Mouse (Mus musculus): ENCODE measurements around the gene Uhrf1bp1. TPM values are rescaled to one million over a fixed set of nuclear protein-coding genes. Genes with fewer than 3 reads are reported as not detected.

The Uhrf1bp1 gene
- polyA plus RNA-seq, 1 experiment: 10.5 TPM

DNA sequence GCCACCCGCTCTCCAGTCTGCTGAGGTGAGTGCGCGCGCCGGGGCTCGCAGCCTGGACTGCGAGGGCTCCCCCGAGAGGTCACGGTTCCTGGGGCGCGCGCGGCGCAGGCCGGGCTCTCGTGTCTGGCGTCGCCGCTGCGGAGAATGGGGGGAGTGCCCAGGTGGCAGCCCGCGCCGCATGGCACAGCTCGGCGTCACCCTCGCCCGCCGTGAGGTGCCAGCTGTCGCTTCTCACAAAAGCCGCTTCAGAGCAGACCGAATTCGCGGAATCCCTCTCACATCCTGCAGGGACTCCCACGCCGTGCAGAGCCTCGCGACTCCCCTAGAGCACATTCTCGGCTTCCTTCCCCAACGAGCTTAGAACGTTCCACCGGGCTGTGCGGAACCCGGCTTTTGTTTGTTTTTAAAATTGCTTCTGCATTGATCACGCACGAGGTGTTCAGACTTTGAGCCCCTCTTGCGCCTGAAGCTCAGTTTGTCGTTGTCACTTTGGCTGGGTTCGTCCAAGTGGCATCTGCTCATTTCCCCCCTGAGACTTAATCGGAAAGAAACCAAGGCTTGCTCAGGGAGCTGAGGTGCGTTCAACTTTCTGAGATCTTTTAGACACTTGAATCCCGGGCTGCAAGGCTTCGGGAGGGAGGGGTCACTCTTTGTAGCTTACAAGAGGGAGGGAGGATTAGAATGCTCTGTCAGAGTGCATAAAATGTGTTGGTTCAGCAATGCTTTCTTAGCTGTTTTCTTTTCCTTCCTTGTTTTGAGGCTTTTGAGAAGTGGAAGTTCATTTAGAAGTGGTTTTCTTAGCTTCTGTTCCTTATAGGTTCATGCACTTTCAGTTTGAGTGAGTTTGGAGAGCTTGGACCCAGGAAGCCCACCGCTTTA lies 53.6 kb downstream of the Uhrf1bp1 start, which contains the start of gene Taf11:
Gene Taf11 (minus strand): TSS at position 223 of the 879 bp plus-strand sequence.
- peak; percentile 61 to 82 for DNase-seq (ENCODE audit: extremely low spot score in 1 of 2, low spot score in 1 of 2)

DNA sequence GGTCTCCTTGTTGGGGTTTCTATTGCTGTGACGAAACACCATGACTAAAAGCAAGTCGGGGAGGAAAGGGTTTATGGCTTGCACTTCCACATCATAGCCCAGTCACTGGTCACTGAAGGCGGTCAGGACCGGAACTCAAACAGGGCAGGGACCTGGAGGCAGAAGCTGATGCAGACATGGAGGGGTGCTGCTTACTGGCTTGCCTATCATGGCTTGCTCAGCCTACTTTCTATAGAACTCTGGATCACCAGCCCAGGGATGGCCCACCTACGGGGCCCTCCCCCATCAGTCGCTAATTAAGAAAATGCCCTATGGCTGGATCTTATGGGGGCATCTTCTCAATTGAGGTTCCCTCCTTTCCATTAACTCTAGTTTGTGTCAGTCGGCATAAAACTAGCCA lies 55.1 kb downstream of the Uhrf1bp1 start:
- no peak for DNase-seq (ENCODE audit: extremely low spot score in 1 of 2, low spot score in 1 of 2)

DNA sequence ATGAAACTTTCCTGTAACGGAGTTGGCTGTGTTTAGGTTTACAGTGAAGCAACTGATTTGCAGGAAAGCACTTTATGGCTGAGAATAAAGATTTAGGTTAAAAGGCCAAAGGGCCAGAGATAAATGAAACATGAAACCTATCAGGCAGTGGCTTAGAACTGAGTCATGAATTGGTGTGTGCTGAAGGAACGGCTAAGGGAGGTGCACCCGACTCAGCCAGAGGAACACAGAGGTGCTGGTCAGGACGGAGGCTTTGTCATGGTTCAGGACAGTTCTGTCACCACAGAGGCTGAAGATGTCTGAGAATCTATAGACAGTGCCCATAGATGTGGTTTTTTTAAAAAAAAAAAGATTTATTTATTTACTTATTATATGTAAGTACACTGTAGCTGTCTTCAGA lies 58.5 kb downstream of the Uhrf1bp1 start:
- DNase-seq (ENCODE audit: extremely low spot score in 1 of 2, low spot score in 1 of 2): no peak

DNA sequence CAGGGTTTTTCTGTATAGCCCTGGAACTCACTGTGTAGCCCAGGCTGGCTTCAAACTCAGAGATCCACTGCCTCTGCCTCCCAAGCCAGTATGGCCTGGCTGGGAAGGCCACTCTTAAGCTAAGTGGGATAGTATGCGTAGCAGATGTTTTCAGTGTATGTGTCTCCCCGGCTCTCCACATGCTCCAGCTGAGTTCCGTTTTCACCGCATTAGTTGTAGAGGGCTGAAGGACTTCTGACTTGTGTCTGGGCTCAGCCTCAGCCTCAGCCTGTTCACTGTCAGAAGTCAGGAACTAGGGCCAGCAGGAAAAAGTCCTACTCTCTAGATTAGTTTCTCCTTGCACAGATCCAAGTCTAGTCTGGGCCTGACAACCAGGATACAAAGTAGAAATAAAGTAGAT lies 60.1 kb downstream of the Uhrf1bp1 start:
- DNase-seq (ENCODE audit: extremely low spot score in 1 of 2, low spot score in 1 of 2): no peak

DNA sequence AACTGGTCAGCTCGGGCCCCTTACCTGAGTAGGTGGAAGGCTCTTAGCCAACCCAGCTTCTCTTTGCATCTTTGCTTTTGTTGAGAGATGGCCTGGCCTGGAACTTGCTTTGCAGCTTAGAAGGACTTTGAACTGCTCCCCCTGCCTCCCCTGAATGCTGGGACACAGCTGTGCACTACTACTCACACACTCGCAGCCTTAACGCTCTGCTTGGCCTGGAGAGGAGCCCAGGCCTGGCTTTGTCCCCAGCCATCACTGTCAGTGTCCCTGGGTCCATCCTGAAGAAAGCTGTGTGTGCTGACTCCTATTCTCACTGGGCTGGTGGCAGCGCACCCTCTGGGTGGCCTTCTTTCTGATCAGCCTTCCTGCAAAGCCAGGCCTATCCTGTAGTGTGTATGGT lies 64.4 kb downstream of the Uhrf1bp1 start:
- no peak for DNase-seq (ENCODE audit: extremely low spot score in 1 of 2, low spot score in 1 of 2)

DNA sequence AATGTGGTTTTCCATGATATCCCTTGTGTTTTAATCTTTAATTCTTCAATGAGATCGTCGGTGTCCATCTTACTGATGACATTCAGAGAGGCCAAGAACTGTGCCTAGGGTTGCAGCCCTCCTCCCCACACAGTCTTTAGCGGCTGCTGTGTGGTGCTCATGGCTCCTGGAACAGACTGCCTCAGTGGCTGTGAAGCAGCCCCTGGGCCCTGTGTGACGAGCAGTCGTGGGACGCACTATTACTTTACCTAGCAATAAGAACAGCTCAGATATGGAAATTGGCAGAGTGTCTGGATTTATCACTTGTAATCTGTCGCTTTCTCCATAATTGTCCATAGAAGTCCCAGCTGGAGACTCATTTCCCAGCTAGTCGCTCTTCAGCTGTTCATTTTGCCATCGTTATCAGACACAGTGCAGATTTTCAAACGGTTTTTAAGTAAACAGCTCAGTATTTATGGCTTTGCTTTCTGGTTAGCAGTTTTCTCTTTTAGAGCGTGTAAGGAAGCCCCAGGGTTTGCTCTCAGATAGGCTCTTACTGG lies 66.0 kb downstream of the Uhrf1bp1 start:
- DNase-seq (ENCODE audit: extremely low spot score in 1 of 2, low spot score in 1 of 2): no peak

DNA sequence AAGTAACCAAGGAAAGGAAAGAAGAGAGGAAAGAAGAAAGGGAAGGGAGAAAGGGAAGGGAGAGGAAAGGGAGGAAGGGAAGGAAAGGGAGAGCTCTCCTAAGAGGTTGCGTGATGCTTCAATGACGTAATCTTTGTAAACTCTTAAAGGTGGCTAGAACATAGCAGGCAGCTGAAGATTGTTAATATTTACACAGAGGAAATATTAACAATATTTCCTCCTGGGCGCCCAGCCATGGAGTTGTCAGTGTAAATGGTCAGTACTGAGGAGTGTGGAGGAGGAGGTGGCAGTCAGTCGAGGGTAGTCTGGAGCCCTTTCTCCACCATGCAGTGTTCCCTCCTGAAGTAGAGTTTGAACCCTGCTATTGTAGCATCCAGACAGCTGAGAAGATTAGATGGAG lies 68.8 kb downstream of the Uhrf1bp1 start:
- no peak for DNase-seq (ENCODE audit: extremely low spot score in 1 of 2, low spot score in 1 of 2)

DNA sequence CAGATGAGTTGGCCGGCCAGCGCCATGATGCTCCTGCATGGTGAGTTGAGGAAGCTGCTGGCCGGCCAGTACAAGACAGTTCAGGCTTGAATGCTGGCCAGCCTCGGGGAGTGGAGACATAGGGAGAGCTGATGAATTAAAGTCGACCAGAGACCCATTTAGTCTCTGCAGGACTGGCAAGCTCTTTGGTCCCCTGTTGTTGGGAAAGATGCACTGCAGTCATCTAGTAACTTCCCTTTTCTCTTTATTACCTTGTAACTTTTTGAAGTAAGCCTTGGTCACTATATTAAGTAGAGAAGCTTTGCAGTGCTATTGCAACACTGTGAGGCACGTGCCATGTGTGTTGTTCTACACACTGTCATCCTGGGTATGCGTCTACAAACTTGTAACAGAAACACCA lies 69.3 kb downstream of the Uhrf1bp1 start:
- DNase-seq (ENCODE audit: extremely low spot score in 1 of 2, low spot score in 1 of 2): no peak

DNA sequence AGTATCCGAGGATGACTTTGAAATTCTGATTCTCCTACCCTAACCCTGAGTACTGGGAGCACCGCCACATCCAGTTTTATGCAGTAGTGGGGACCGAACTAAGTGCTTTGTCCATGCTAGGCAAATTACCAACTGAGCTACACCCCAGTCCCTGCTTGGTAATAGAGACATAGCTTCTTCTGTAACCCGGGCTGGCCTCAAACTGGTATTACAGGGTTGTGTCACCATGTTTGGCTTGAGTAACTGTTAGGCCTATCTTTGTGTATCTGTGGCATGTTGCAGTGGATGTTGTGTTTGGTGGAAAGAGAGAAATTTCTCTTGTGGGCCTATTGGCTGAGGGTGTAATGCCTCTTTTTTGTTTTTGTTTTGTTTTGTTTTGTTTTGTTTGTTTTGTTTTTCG lies 74.0 kb downstream of the Uhrf1bp1 start:
- no peak for DNase-seq (ENCODE audit: extremely low spot score in 1 of 2, low spot score in 1 of 2)

DNA sequence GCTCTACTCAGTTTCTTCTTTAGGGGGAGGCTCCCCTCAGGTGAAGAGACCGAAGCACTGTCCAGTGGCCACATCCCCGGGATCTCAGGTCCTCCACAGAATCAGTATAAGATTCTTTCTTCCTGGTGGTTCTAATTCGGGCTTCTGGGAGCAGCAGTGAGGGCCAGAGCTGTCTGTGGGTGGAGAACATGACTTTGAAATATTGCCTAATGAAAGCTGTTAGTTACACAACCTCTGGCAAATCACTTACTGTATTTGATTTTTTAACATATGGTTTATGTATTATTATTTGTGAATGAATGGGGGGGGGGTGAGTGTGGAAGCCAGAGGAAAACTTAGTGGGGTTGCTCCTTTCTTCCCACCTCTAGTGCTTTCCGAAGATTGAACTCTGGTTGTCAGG lies 75.6 kb downstream of the Uhrf1bp1 start:
- no peak for DNase-seq (ENCODE audit: extremely low spot score in 1 of 2, low spot score in 1 of 2)

DNA sequence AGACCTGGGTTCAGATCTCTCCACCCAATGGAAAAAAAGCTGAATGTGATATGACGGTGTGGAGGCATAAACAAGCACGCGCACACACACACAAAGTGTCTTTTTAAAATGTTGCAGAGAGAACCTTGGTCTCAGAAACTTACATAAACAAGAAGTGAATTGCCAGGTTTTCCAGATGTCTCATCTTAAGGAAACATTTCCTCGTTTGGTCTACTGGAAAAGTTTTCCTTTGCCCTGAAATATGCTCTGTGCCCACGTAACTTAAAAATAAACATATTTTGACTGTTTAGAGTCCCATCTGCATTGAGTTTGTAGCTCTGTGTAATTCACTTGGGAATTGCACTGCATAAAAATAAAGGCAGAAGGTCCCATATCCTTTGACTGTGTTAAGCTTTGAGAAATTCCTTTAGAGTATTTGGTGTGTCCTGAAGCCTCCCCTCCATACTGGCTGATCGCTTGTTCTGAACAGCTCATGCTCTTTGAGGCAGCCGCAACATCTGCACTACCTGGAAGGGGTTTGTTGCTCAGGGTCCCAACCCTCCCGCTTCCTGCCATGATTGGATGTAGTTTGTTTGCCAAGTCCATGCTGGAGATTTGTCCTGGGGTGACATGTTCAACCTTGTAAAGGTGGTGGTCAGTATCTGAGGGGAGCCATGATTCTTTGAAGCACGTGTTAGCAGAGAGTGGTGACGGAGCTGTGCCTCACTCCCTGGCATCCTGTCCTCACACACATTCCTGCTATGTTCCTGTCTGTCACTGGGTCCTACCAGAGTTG lies 78.1 kb downstream of the Uhrf1bp1 start:
- peak in 1 of 2 experiments; percentile 12 for DNase-seq (ENCODE audit: extremely low spot score in 1 of 2, low spot score in 1 of 2)

DNA sequence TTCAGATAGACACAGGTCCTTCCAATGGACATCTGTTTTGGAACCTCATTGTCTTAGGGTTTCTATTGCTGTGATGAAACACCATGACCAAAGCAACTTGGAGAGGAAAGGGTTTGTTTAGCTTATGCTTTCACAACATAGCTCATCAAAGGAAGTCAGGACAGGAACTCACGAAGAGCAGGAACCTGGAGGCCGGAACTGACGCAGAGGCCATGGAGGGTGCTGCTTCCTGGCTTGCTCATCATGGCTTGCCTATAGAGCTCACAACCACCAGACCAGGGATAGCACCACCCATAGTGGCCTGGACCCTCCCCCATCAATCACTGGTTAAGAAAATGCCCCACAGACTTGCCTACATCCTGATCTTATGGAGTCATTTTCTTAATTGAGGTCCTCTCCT lies 78.8 kb downstream of the Uhrf1bp1 start:
- no peak for DNase-seq (ENCODE audit: extremely low spot score in 1 of 2, low spot score in 1 of 2)

DNA sequence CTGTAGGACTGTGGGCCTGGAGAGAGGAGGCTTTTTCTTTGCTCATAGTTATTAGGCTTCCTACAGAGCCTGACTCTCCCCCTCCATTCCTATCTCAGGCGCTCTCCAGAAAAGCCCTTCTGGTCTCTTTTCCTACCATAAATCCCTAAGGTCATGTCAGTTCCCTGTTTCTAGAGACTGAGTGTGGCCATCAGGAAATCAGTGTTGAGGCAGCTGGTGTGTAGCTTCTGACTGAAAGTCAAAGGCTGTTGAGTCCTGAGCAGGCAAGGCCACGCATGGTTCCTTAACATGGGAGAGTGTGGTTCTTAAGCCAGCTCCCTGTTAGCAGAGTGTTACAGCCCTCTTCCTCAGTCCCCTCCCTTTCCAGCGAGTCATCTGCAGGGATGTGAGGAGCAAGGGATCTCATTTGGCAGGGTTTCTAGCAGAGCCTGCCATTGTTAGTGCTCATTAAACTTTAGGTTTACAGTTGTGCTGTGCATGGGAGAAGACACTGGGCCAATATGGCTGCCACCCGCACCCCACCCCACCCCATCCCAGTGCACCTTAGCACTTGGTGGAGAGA lies 80.9 kb downstream of the Uhrf1bp1 start:
- DNase-seq (ENCODE audit: extremely low spot score in 1 of 2, low spot score in 1 of 2): no peak

DNA sequence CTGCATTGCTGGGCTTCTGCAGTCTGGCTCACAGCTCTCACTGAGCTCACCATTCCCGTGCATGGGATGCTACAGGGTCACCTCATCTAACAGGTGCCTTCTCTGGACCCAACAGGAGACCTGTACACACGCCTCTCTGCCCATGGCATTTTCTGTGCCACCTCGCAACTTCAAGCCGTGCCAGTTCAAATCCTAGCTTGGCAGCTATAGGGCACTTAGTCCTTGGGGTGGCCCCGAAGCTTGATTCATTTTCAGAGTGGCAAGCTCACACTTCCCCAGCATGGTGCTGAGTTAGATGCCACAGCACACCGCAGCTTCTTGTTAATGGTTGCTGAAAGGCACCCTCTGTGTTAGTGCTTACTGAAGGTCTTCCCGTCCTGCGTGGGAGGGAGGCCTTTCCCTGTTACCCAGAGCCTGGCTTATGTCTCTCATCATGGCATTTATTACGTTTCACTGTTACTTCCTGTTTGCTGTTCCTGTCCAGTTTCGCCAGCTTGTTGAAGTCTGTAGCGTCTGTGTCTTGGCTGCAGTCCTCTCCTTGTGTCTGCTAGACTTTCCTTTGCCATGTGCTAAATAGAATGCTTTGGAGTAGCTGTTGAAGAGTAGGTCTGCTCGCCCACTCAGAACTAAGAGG lies 82.0 kb downstream of the Uhrf1bp1 start:
- DNase-seq (ENCODE audit: extremely low spot score in 1 of 2, low spot score in 1 of 2): peak in 1 of 2 experiments; percentile 22

DNA sequence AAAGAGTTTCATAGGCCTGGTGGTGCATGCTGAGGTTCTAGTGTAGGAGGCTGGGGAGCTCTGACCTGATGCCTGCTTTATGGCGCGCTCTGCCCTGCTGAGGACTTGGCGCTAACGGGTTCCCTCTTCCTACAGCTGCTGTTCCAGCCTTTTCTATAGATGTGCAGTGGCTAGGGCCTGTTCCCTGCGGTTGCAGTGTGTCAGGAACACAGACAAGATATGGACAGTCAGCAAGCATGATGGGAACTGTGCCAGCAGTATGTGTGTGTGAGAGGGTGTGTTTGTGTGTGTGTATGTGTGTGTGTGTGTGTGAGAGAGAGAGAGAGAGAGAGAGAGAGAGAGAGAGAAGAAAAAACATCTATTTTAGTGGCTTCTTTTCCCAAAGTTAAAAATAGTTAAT lies 82.8 kb downstream of the Uhrf1bp1 start:
- DNase-seq (ENCODE audit: extremely low spot score in 1 of 2, low spot score in 1 of 2): no peak

DNA sequence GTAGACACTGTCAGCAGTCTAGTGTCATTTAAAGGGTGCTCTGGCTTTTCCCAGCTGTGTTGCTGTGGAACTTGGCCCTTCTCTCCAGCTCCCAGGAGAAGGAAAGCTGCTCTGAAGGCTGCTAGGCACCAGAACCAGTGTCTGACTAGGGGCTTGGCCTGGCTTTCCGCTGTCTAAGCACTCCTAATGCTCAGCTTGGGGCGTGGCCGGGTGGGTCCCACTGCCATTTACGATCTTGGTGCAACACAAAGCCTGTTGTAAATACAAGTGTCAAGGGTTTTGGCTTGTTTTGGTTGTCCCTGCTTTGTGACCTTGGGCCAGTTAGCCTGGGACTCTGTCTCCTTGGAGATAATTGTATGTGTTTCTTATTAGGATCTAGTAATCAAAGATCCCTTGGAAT lies 84.1 kb downstream of the Uhrf1bp1 start:
- no peak for DNase-seq (ENCODE audit: extremely low spot score in 1 of 2, low spot score in 1 of 2)

DNA sequence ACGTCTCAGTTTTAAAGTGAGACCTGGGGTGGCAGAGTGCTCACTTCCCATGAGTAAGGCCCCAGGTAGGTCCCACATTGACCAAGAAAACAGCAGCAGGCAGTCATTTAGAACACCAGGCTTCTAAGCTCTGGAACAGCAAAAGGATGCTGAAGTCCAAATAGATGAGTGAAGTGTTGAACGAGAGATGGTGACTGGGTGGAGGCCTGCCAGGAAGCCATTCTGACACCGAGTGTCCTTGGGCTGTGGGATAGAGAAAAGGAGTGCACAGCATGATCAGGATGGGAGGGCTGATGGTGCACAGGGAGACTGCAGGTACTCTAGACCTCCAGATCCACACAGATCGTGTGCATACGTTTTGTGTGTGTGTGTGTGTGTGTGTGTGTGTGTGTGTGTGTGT lies 84.9 kb downstream of the Uhrf1bp1 start:
- DNase-seq (ENCODE audit: extremely low spot score in 1 of 2, low spot score in 1 of 2): no peak

DNA sequence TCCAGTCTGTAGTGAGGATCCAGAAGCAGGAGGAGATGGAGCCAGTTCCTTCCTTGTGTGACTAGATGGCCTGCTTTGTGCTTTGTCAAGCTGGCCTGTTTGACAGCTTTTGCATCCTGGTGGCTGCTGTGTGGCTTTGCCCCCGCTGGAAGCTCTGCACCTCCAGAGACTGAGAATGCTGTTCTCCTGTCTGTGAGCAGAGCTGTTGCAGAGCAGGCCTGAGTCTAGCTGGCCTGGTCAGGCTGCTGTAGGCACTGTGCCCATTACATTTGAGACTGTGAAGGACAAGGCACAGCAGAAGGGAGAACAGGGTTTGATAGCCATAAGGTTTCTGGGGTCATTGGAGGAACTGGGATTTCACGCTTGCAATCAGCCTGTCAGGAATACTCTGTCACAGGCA lies 85.5 kb downstream of the Uhrf1bp1 start:
- DNase-seq (ENCODE audit: extremely low spot score in 1 of 2, low spot score in 1 of 2): no peak

DNA sequence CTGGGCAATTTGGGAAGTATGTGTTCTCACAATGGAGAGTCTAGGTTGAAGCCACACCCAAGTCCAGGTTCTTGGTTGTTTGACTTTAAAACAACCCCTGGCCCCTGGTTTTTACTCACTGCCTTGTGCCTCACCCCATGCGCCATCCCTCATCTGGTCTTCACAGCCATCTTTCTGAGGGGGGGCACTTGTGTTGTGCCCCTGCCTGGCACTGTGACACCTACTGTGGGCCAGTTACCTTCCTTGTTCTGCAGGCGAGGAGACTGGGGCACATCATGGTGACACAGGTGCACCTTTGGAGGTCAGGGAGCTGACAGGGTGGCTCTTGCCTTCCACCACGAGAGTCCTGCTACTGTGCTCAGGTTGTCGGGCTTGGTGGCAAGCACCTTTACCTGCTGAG lies 85.9 kb downstream of the Uhrf1bp1 start:
- DNase-seq (ENCODE audit: extremely low spot score in 1 of 2, low spot score in 1 of 2): no peak

DNA sequence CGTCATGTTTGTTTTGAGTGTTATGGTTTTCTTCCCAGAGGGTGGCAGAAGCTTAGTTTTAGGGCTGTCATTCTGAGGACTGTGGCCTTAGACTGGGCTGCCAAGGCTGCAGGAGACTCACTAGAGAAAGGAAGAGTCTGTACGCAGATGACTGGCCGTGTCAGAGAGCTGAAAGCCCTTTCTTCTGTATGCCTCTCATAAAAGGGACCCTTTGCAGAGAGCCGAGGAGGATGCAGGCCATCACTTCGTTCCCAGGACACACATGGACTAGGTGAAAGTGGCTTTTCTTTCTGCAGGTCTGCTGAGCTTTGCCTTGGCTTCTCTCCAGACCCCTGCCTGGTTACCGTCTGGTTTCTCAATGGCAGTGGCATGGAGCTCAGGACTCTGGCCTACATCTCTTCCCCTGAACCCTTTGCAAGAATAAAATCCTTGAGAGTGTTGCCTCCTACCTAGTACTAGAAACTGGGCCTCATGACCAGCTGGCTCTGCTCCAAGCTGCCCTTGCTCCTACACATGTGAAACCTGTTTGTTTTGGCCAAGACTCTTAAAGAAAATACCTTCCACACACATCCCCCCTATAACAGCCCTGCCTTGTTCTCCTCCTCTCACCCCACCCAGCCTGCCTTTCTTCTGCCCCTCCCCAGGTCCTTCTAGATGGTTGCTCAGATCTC lies 89.4 kb downstream of the Uhrf1bp1 start:
- no peak for DNase-seq (ENCODE audit: extremely low spot score in 1 of 2, low spot score in 1 of 2)
